Mouse (Mus musculus) bone marrow macrophage, adult 2 months (primary cell): ENCODE measurements around the gene Gm11627. TPM values are rescaled to one million over a fixed set of nuclear protein-coding genes. Genes with fewer than 3 reads are reported as not detected.

Source experiments
- H3K27ac ChIP-seq: 2 replicates; pipeline ENCODE4 v1.5.1; 2012; ENCODE audit warnings: low read depth, low read length; ENCODE audit not compliant: insufficient read depth
- H3K4me1 ChIP-seq: 2 replicates; pipeline ENCODE4 v1.6.1; 2012; ENCODE audit warnings: low read length; ENCODE audit not compliant: control insufficient read depth, insufficient read depth
- H3K4me3 ChIP-seq: 2 replicates; pipeline ENCODE4 v1.5.1; 2012; ENCODE audit warnings: mild to moderate bottlenecking, low read length, moderate library complexity; ENCODE audit not compliant: insufficient read depth
- CTCF ChIP-seq: IDR thresholded peaks from 2 replicates; pipeline ENCODE4 v1.5.1; 2012; ENCODE audit warnings: low read depth, mild to moderate bottlenecking, low read length, moderate library complexity
- POLR2A ChIP-seq: IDR thresholded peaks from 2 replicates; pipeline ENCODE4 v1.6.1; 2012; ENCODE audit warnings: mild to moderate bottlenecking, low read depth, low read length, borderline replicate concordance
- polyA plus RNA-seq: library from polyadenylated mRNA; stranded (reverse); fragments of >200 nt; gene quantifications from 2 replicates; pipeline ENCODE4 v1.2.4, GENCODE M21; 2012; ENCODE audit not compliant: missing spikeins, insufficient read depth, insufficient read length

The Gm11627 gene
- polyA plus RNA-seq, 1 experiment: not detected

DNA sequence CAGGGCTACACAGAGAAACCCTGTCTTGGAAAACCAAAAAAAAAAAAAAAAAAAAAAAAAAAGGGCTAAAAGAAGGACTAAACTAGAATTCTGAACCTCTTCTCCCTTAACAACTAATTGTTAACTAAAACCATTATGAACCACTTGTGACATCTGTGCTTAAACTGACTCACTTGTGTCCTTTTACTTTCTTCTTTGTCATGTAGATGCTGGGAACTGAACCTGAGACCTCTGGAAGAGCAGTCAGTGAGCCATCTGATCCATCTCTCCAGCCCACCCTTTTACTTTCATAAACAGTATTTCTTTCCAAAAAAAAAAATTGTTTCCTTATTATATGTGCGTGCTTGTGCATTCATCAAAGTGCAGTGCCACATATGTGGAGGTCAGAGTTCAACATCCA lies 39.6 kb downstream of the Gm11627 start:
- Histone ChIP-seq H3K4me3 (no peak overlapping the region), H3K27ac (no peak overlapping the region), H3K4me1 (no peaks in the 10 kb centered on the region)
- no peak for TF ChIP-seq POLR2A
- no peak for TF ChIP-seq CTCF

GRCm38 (mm10) chr11:102536210-102536609 lies 43.1 kb downstream of the Gm11627 start:
- Histone ChIP-seq H3K27ac (no peak overlapping the region), H3K4me3 (no peak overlapping the region), H3K4me1 (peaks cover 7% of the 10 kb centered on the region)
- no peak for TF ChIP-seq CTCF
- TF ChIP-seq POLR2A: no peak

GRCm38 (mm10) chr11:102534078-102534477 lies 45.2 kb downstream of the Gm11627 start:
- TF ChIP-seq CTCF (no peak), POLR2A (no peak)
- Histone ChIP-seq H3K4me1 (peaks cover 7% of the 10 kb centered on the region), H3K4me3 (no peak overlapping the region), H3K27ac (no peak overlapping the region)

- H3K4me3 ChIP-seq: no peak overlapping the region
- TF ChIP-seq POLR2A (no peak), CTCF (no peak)
- H3K27ac ChIP-seq: no peak overlapping the region
- H3K4me1 ChIP-seq: peaks cover 7% of the 10 kb centered on the region
These were observed 47.8 kb downstream of the Gm11627 start for GRCm38 (mm10) chr11:102531425-102531824.

Other genes with a start within 250 kb of the Gm11627 start
- gene Slc4a1, start 213.3 kb downstream of the Gm11627 start, polyA plus RNA-seq: not detected in 2 replicates
- gene Rundc3a, start 186.1 kb downstream of the Gm11627 start, polyA plus RNA-seq: not detected in 2 replicates
- gene Slc25a39, start 171.5 kb downstream of the Gm11627 start, polyA plus RNA-seq: 133 and 173 TPM in 2 replicates
- 1,924 and 2,101 TPM in 2 replicates for gene Grn, start 149.1 kb downstream of the Gm11627 start, polyA plus RNA-seq
- not detected in 2 replicates for gene Fam171a2, start 131.8 kb downstream of the Gm11627 start, polyA plus RNA-seq
- gene Itga2b, start 109.3 kb downstream of the Gm11627 start, polyA plus RNA-seq: 2.3 and 2.5 TPM in 2 replicates
- 26.8 and 28.4 TPM in 2 replicates for gene Gpatch8, start 23.1 kb downstream of the Gm11627 start, polyA plus RNA-seq
- 0.21 TPM in 1 of 2 replicates, not detected in the other for gene Fzd2, start 24.9 kb upstream of the Gm11627 start, polyA plus RNA-seq
- gene Meioc, start 84.3 kb upstream of the Gm11627 start, polyA plus RNA-seq: not detected in 2 replicates
- 28.9 and 30.5 TPM in 2 replicates for gene Ccdc43, start 118.3 kb upstream of the Gm11627 start, polyA plus RNA-seq
- not detected in 2 replicates for gene Adam11, start 182.0 kb upstream of the Gm11627 start, polyA plus RNA-seq
- not detected in 2 replicates for gene Gjc1, start 240.2 kb upstream of the Gm11627 start, polyA plus RNA-seq